Mouse (Mus musculus): ENCODE data around the gene Mrps22. TPM values are rescaled to one million over a fixed set of nuclear protein-coding genes. Genes with fewer than 3 reads are reported as not detected.
A peak's percentile ranks its signal among the peaks of the same experiment; 100 is the strongest.

The Mrps22 gene
- total and polyA plus RNA-seq, 2 experiments from 2014 or later, result 43.8 to 56.8 TPM

- no peak overlapping the region for H3K4me2 ChIP-seq (ENCODE audit: low read depth, low read length)
- TF ChIP-seq CTCF (IDR thresholded peaks at IDR 0.05; ENCODE audit: low read depth), result peak; percentile 27; the same call in 1 of the 2 replicates
- no peak for ATAC-seq
Measured at GRCm38 (mm10) chr9:98628480-98628879, 27.0 kb upstream of the Mrps22 start.

GRCm38 (mm10) chr9:98604896-98605295 is 3.4 kb upstream of the Mrps22 start:
- ATAC-seq (no peak), DNase-seq (ENCODE audit: low spot score) (no peak)
- no peak for TF ChIP-seq CTCF (IDR thresholded peaks at IDR 0.05; ENCODE audit: low read depth)
- Histone ChIP-seq H3K4me2 (ENCODE audit: low read depth, low read length) (no peak overlapping the region), H3K27ac (no peak overlapping the region), H3K4me1 (ENCODE audit: insufficient read depth, low read length) (peaks cover 10% of the 10 kb centered on the region), H3K9ac (replicated peaks; ENCODE audit: low read length) (no peak overlapping the region), H3K27me3 (ENCODE audit: insufficient read depth, low read length) (no peaks in the 10 kb centered on the region), H3K4me3 (ENCODE audit: low read length) (no peak overlapping the region), H3K9me3 (ENCODE audit: low read length) (no peaks in the 10 kb centered on the region), H3K36me3 (ENCODE audit: insufficient read depth, low read length) (no peaks in the 10 kb centered on the region)
- WGBS, result 63% methylated on average over 4 of the region's 4 CpGs

More at GRCm38 (mm10) chr9:98628480-98628879, 27.0 kb upstream of the Mrps22 start:
- H3K9ac ChIP-seq (replicated peaks; ENCODE audit: low read length), result no peak overlapping the region
- H3K4me3 ChIP-seq (ENCODE audit: low read length), result no peak overlapping the region
- H3K36me3 ChIP-seq (ENCODE audit: insufficient read depth, low read length), result no peaks in the 10 kb centered on the region
- no peaks in the 10 kb centered on the region for H3K4me1 ChIP-seq (ENCODE audit: insufficient read depth, low read length)
- DNase-seq (ENCODE audit: low spot score), result no peak
- 48% methylated on average over 3 of the region's 3 CpGs for WGBS
- H3K27ac ChIP-seq, result no peak overlapping the region
- no peaks in the 10 kb centered on the region for H3K9me3 ChIP-seq (ENCODE audit: low read length)
- no peaks in the 10 kb centered on the region for H3K27me3 ChIP-seq (ENCODE audit: insufficient read depth, low read length)

- WGBS, result 56% methylated on average over 11 of the region's 11 CpGs
- H3K9ac ChIP-seq (replicated peaks; ENCODE audit: low read length), result peak overlapping the region; percentile 72; the same call in 1 of the 2 replicates
- peaks cover 12% of the 10 kb centered on the region; the same call in 1 of the 2 replicates for H3K36me3 ChIP-seq (ENCODE audit: insufficient read depth, low read length)
- no peak for TF ChIP-seq CTCF (IDR thresholded peaks at IDR 0.05; ENCODE audit: low read depth)
- ATAC-seq (no peak; the same call in 1 of the 2 replicates), DNase-seq (ENCODE audit: low spot score) (no peak)
- peak overlapping the region; percentile 95 for H3K4me3 ChIP-seq (ENCODE audit: low read length)
- H3K4me2 ChIP-seq (ENCODE audit: low read depth, low read length), result peak overlapping the region; percentile 93
- peaks cover 10% of the 10 kb centered on the region for H3K4me1 ChIP-seq (ENCODE audit: insufficient read depth, low read length)
- no peaks in the 10 kb centered on the region for H3K27me3 ChIP-seq (ENCODE audit: insufficient read depth, low read length)
- no peaks in the 10 kb centered on the region for H3K9me3 ChIP-seq (ENCODE audit: low read length)
- H3K27ac ChIP-seq, result no peak overlapping the region
Measured at GRCm38 (mm10) chr9:98601837-98602359, 438 bp upstream of the Mrps22 start.

- H3K27me3 ChIP-seq (ENCODE audit: insufficient read depth, low read length), result no peaks in the 10 kb centered on the region
- ATAC-seq (no peak), DNase-seq (ENCODE audit: low spot score) (no peak)
- H3K27ac ChIP-seq, result no peak overlapping the region
- TF ChIP-seq CTCF (IDR thresholded peaks at IDR 0.05; ENCODE audit: low read depth), result no peak
- H3K36me3 ChIP-seq (ENCODE audit: insufficient read depth, low read length), result peaks cover 23% of the 10 kb centered on the region; the same call in 1 of the 2 replicates
- H3K4me3 ChIP-seq (ENCODE audit: low read length), result no peak overlapping the region
- 84% methylated on average over 6 of the region's 6 CpGs for WGBS
- peaks cover 10% of the 10 kb centered on the region for H3K4me1 ChIP-seq (ENCODE audit: insufficient read depth, low read length)
- H3K9me3 ChIP-seq (ENCODE audit: low read length), result no peaks in the 10 kb centered on the region
- peak overlapping the region; percentile 93; the same call in 1 of the 2 replicates for H3K4me2 ChIP-seq (ENCODE audit: low read depth, low read length)
- H3K9ac ChIP-seq (replicated peaks; ENCODE audit: low read length), result no peak overlapping the region
Measured at GRCm38 (mm10) chr9:98600094-98600493, 1.4 kb downstream of the Mrps22 start.

GRCm38 (mm10) chr9:98583852-98584251 is 17.6 kb downstream of the Mrps22 start:
- H3K27me3 ChIP-seq (ENCODE audit: insufficient read depth, low read length), result no peaks in the 10 kb centered on the region
- H3K36me3 ChIP-seq (ENCODE audit: insufficient read depth, low read length), result peaks cover 75% of the 10 kb centered on the region
- ATAC-seq (no peak), DNase-seq (ENCODE audit: low spot score) (no peak)
- no peak overlapping the region for H3K4me3 ChIP-seq (ENCODE audit: low read length)
- H3K27ac ChIP-seq, result no peak overlapping the region
- no peak for TF ChIP-seq CTCF (IDR thresholded peaks at IDR 0.05; ENCODE audit: low read depth)
- H3K9ac ChIP-seq (replicated peaks; ENCODE audit: low read length), result no peak overlapping the region
- no peak overlapping the region for H3K4me2 ChIP-seq (ENCODE audit: low read depth, low read length)
- H3K9me3 ChIP-seq (ENCODE audit: low read length), result no peaks in the 10 kb centered on the region
- 92% methylated on average over 4 of the region's 4 CpGs for WGBS
- H3K4me1 ChIP-seq (ENCODE audit: insufficient read depth, low read length), result no peaks in the 10 kb centered on the region

- under 1% methylated on average over 76 of the region's 76 CpGs for WGBS
- DNase-seq (ENCODE audit: low spot score), result peak; percentile 99
- H3K4me1 ChIP-seq (ENCODE audit: insufficient read depth, low read length), result peaks cover 5% of the 10 kb centered on the region; the same call in 1 of the 2 replicates
- H3K27ac ChIP-seq, result peak within 1 kb of the TSS; percentile 89
- peak within 1 kb of the TSS; percentile 94 for H3K9ac ChIP-seq (replicated peaks; ENCODE audit: low read length)
- peak; percentile 26; the same call in 1 of the 2 replicates for TF ChIP-seq CTCF (IDR thresholded peaks at IDR 0.05; ENCODE audit: low read depth)
- no peaks in the 10 kb centered on the region for H3K9me3 ChIP-seq (ENCODE audit: low read length)
- ATAC-seq, result peak; percentile 99
- H3K27me3 ChIP-seq (ENCODE audit: insufficient read depth, low read length), result no peaks in the 10 kb centered on the region
- peak within 1 kb of the TSS; percentile 97 for H3K4me3 ChIP-seq (ENCODE audit: low read length)
- peaks cover 7% of the 10 kb centered on the region; the same call in 1 of the 2 replicates for H3K36me3 ChIP-seq (ENCODE audit: insufficient read depth, low read length)
- peak within 1 kb of the TSS; percentile 75 for H3K4me2 ChIP-seq (ENCODE audit: low read depth, low read length)
Measured at GRCm38 (mm10) chr9:98563137-98564126, 38.0 kb downstream of the Mrps22 start, which contains the start of gene Copb2. Copb2 (plus strand) TSS chr9:98563721.

All from hindbrain, postnatal 0 days (tissue).